Mouse (Mus musculus): ENCODE results near the gene Hexim1.

GRCm38 (mm10) chr11:103069731-103070130 is 46.3 kb upstream of the Hexim1 start:
- no peak for TF ChIP-seq CTCF (IDR thresholded peaks at IDR 0.05; ENCODE audit: borderline replicate concordance, insufficient read depth, low read depth, low read length)
- TF ChIP-seq POLR2A (IDR thresholded peaks at IDR 0.05; ENCODE audit: borderline replicate concordance, insufficient read depth, low read length), result no peak

Data from cerebellum, adult 2 months (tissue).